Mouse (Mus musculus): ENCODE results near the gene Malrd1.

DNA sequence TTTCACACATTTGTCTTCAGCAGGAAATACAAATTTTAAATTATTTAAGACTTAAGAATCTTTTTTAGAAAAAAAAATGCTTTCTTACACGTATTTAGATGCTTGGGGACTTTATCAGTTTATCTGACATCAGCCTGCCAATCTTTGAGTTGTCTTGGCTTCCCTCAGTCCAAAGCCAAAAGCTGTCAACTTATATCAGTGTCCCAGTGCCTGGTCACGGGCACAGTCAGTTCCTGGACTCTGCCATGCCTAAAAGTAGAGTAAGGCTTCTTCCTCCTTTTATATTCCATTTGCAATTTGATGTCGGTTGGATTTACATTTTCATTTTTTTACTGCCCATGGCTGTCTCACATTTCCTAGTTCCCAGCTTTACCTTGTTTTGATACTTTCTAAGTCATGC lies 722.6 kb downstream of the Malrd1 start:
- no peak for TF ChIP-seq CTCF (IDR thresholded peaks at IDR 0.05; ENCODE audit: low read depth)
- no peak for TF ChIP-seq EP300 (IDR thresholded peaks at IDR 0.05; ENCODE audit: low read depth)

All from liver, postnatal 0 days (tissue).